Mouse (Mus musculus): ENCODE measurements around the gene Slc44a2. TPM values are rescaled to one million over a fixed set of nuclear protein-coding genes. Genes with fewer than 3 reads are reported as not detected.

Slc44a2 gene
- polyA plus RNA-seq, 1 experiment from 2014 or later: 92.7 TPM

Other genes with a start within 250 kb of the Slc44a2 start
- 0.42 and 1.4 TPM in 2 replicates for gene Gm49373, start 247.6 kb upstream of the Slc44a2 start, polyA plus RNA-seq (2016; fragmentation: Nextera tagmentation; extraction: Ambion mirVana)
- gene Fdx1l, start 247.1 kb upstream of the Slc44a2 start, polyA plus RNA-seq (2016; fragmentation: Nextera tagmentation; extraction: Ambion mirVana): 62.6 and 64.0 TPM in 2 replicates
- gene Gm38431, start 228.7 kb upstream of the Slc44a2 start, polyA plus RNA-seq (2016; fragmentation: Nextera tagmentation; extraction: Ambion mirVana): 3.5 and 4.5 TPM in 2 replicates
- 98.1 and 106 TPM in 2 replicates for gene Raver1, start 228.7 kb upstream of the Slc44a2 start, polyA plus RNA-seq (2016; fragmentation: Nextera tagmentation; extraction: Ambion mirVana)
- 14.8 and 16.1 TPM in 2 replicates for gene Tyk2, start 189.5 kb upstream of the Slc44a2 start, polyA plus RNA-seq (2016; fragmentation: Nextera tagmentation; extraction: Ambion mirVana)
- gene Cdc37, start 170.7 kb upstream of the Slc44a2 start, polyA plus RNA-seq (2016; fragmentation: Nextera tagmentation; extraction: Ambion mirVana): 418 and 430 TPM in 2 replicates
- gene Pde4a, start 155.0 kb upstream of the Slc44a2 start, polyA plus RNA-seq (2016; fragmentation: Nextera tagmentation; extraction: Ambion mirVana): 4.9 and 5.3 TPM in 2 replicates
- 47.8 and 49.6 TPM in 2 replicates for gene Keap1, start 81.3 kb upstream of the Slc44a2 start, polyA plus RNA-seq (2016; fragmentation: Nextera tagmentation; extraction: Ambion mirVana)
- 0.22 TPM in 1 of 2 replicates, not detected in the other for gene S1pr5, start 72.3 kb upstream of the Slc44a2 start, polyA plus RNA-seq (2016; fragmentation: Nextera tagmentation; extraction: Ambion mirVana)
- gene Atg4d, start 55.4 kb upstream of the Slc44a2 start, polyA plus RNA-seq (2016; fragmentation: Nextera tagmentation; extraction: Ambion mirVana): 37.8 and 41.3 TPM in 2 replicates
- gene Kri1, start 32.7 kb upstream of the Slc44a2 start, polyA plus RNA-seq (2016; fragmentation: Nextera tagmentation; extraction: Ambion mirVana): 16.2 and 18.0 TPM in 2 replicates
- gene Cdkn2d, start 29.3 kb upstream of the Slc44a2 start, polyA plus RNA-seq (2016; fragmentation: Nextera tagmentation; extraction: Ambion mirVana): 40.9 and 45.1 TPM in 2 replicates
- gene Ap1m2, start 8.4 kb upstream of the Slc44a2 start, polyA plus RNA-seq (2016; fragmentation: Nextera tagmentation; extraction: Ambion mirVana): 16.8 and 18.6 TPM in 2 replicates
- 341 and 343 TPM in 2 replicates for gene Ilf3, start 47.2 kb downstream of the Slc44a2 start, polyA plus RNA-seq (2016; fragmentation: Nextera tagmentation; extraction: Ambion mirVana)
- gene Qtrt1, start 91.1 kb downstream of the Slc44a2 start, polyA plus RNA-seq (2016; fragmentation: Nextera tagmentation; extraction: Ambion mirVana): 64.0 and 71.1 TPM in 2 replicates
- gene Dnm2, start 104.2 kb downstream of the Slc44a2 start, polyA plus RNA-seq (2016; fragmentation: Nextera tagmentation; extraction: Ambion mirVana): 72.9 and 73.7 TPM in 2 replicates
- 119 and 121 TPM in 2 replicates for gene Tmed1, start 189.6 kb downstream of the Slc44a2 start, polyA plus RNA-seq (2016; fragmentation: Nextera tagmentation; extraction: Ambion mirVana)
- 4.7 and 4.9 TPM in 2 replicates for gene AB124611, start 205.5 kb downstream of the Slc44a2 start, polyA plus RNA-seq (2016; fragmentation: Nextera tagmentation; extraction: Ambion mirVana)
- gene Carm1, start 226.2 kb downstream of the Slc44a2 start, polyA plus RNA-seq (2016; fragmentation: Nextera tagmentation; extraction: Ambion mirVana): 73.1 and 84.1 TPM in 2 replicates